Mouse (Mus musculus): ENCODE measurements around the gene Macc1. TPM values are rescaled to one million over a fixed set of nuclear protein-coding genes. Genes with fewer than 3 reads are reported as not detected.

The Macc1 gene
- polyA plus RNA-seq, 1 experiment from 2014 or later: 0.05 TPM

GRCm38 (mm10) chr12:119426887-119427204 is 112.8 kb downstream of the Macc1 start:
- WGBS: 53% methylated on average over 1 of the region's 1 CpGs
- Histone ChIP-seq H3K27ac (ENCODE audit: low read length) (no peak overlapping the region), H3K27me3 (ENCODE audit: control insufficient read depth, insufficient read depth, low read depth, low read length) (no peaks in the 10 kb centered on the region), H3K9ac (ENCODE audit: low read depth, low read length) (no peak overlapping the region), H3K36me3 (ENCODE audit: control insufficient read depth, insufficient read depth, low read length) (no peaks in the 10 kb centered on the region), H3K4me1 (ENCODE audit: control insufficient read depth, insufficient read depth, low read length) (no peaks in the 10 kb centered on the region), H3K9me3 (replicated peaks; ENCODE audit: control insufficient read depth, low read length, poor library complexity, severe bottlenecking) (no peaks in the 10 kb centered on the region), H3K4me2 (ENCODE audit: low read length) (no peak overlapping the region), H3K4me3 (ENCODE audit: low read depth, low read length) (no peak overlapping the region)
- peak; percentile 80 for ATAC-seq

DNA sequence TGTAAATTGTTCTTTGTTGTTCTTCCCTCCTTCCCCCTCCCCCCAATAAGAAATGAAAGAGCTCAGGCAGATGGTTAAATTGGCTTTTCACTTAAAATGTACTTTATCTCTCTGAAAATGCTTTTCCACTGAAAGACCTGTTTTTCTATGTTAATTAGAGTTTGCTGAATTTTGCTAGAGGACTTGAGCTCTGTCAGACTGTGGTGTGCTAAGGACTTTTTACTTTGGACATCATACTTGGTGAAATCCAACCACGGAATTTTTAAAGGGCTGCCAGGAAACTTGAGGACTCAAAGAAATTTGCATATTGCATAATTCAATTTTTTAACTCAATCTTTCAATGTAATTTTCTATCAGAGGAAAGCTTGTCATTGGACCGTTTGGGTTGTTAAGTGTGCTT is 126.7 kb downstream of the Macc1 start:
- Histone ChIP-seq H3K4me3 (ENCODE audit: low read depth, low read length) (no peak overlapping the region), H3K27ac (ENCODE audit: low read length) (no peak overlapping the region), H3K9me3 (replicated peaks; ENCODE audit: control insufficient read depth, low read length, poor library complexity, severe bottlenecking) (no peaks in the 10 kb centered on the region), H3K27me3 (ENCODE audit: control insufficient read depth, insufficient read depth, low read depth, low read length) (no peaks in the 10 kb centered on the region), H3K36me3 (ENCODE audit: control insufficient read depth, insufficient read depth, low read length) (no peaks in the 10 kb centered on the region), H3K4me2 (ENCODE audit: low read length) (no peak overlapping the region), H3K9ac (ENCODE audit: low read depth, low read length) (no peak overlapping the region), H3K4me1 (ENCODE audit: control insufficient read depth, insufficient read depth, low read length) (no peaks in the 10 kb centered on the region)
- no peak for ATAC-seq
- 80% methylated on average over 2 of the region's 2 CpGs for WGBS

DNA sequence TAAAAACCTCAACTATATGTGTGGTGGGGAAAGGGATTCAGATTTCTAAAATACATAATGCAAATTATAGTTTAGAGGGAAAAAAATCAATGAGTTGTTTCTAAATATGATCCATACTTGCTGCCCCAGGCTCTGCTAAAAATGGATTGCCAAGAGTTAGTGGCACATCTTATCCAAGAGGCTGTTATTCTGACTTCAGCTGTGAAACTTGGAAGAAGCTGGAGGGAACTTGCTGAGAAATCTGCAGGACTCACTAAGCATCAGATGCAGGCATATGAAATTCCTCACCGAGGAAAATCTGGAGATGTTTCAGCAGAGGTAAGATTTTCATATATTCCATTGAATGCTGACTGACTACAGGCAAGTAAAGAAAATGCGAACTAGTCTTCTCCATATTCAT is 136.0 kb downstream of the Macc1 start:
- H3K4me2 ChIP-seq (ENCODE audit: low read length): no peak overlapping the region
- WGBS: 85% methylated on average over 2 of the region's 2 CpGs

DNA sequence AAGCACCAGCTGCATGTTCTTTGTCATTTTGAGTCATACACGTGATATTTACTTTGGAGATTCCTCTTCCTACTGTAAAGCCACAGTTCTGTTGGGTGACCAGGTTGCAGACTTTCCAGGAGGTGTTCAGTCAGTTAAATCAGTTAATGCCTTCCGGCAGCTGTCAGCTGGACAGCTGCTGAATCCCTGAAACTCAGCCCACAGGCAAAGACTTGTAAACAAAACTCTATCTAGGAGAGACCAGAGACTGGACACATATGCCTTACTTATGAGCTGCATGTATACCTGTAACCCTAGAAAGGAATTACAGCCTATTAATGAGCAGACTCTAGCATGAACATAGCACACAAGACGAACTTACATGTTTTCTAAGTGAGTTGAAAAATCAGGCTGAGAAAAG is 137.2 kb downstream of the Macc1 start:
- no peaks in the 10 kb centered on the region for H3K36me3 ChIP-seq (ENCODE audit: control insufficient read depth, insufficient read depth, low read length)
- no peak overlapping the region for H3K4me2 ChIP-seq (ENCODE audit: low read length)
- H3K9ac ChIP-seq (ENCODE audit: low read depth, low read length): no peak overlapping the region
- no peak overlapping the region for H3K27ac ChIP-seq (ENCODE audit: low read length)
- H3K9me3 ChIP-seq (replicated peaks; ENCODE audit: control insufficient read depth, low read length, poor library complexity, severe bottlenecking): no peaks in the 10 kb centered on the region
- WGBS: 76% methylated on average over 3 of the region's 3 CpGs
- no peaks in the 10 kb centered on the region for H3K27me3 ChIP-seq (ENCODE audit: control insufficient read depth, insufficient read depth, low read depth, low read length)
- no peak for ATAC-seq
- no peak overlapping the region for H3K4me3 ChIP-seq (ENCODE audit: low read depth, low read length)
- H3K4me1 ChIP-seq (ENCODE audit: control insufficient read depth, insufficient read depth, low read length): no peaks in the 10 kb centered on the region

More for the DNA sequence above, 136.0 kb downstream of the Macc1 start:
- H3K9me3 ChIP-seq (replicated peaks; ENCODE audit: control insufficient read depth, low read length, poor library complexity, severe bottlenecking): no peaks in the 10 kb centered on the region
- H3K9ac ChIP-seq (ENCODE audit: low read depth, low read length): no peak overlapping the region
- no peak for ATAC-seq
- H3K4me3 ChIP-seq (ENCODE audit: low read depth, low read length): no peak overlapping the region
- no peaks in the 10 kb centered on the region for H3K27me3 ChIP-seq (ENCODE audit: control insufficient read depth, insufficient read depth, low read depth, low read length)
- no peaks in the 10 kb centered on the region for H3K4me1 ChIP-seq (ENCODE audit: control insufficient read depth, insufficient read depth, low read length)
- H3K36me3 ChIP-seq (ENCODE audit: control insufficient read depth, insufficient read depth, low read length): no peaks in the 10 kb centered on the region
- H3K27ac ChIP-seq (ENCODE audit: low read length): no peak overlapping the region

GRCm38 (mm10) chr12:119454076-119454475 is 140.0 kb downstream of the Macc1 start:
- 29% methylated on average over 1 of the region's 1 CpGs for WGBS
- Histone ChIP-seq H3K27ac (ENCODE audit: low read length) (no peak overlapping the region), H3K4me2 (ENCODE audit: low read length) (no peak overlapping the region), H3K9me3 (replicated peaks; ENCODE audit: control insufficient read depth, low read length, poor library complexity, severe bottlenecking) (no peaks in the 10 kb centered on the region), H3K4me3 (ENCODE audit: low read depth, low read length) (no peak overlapping the region), H3K27me3 (ENCODE audit: control insufficient read depth, insufficient read depth, low read depth, low read length) (no peaks in the 10 kb centered on the region), H3K36me3 (ENCODE audit: control insufficient read depth, insufficient read depth, low read length) (no peaks in the 10 kb centered on the region), H3K4me1 (ENCODE audit: control insufficient read depth, insufficient read depth, low read length) (no peaks in the 10 kb centered on the region), H3K9ac (ENCODE audit: low read depth, low read length) (no peak overlapping the region)
- no peak for ATAC-seq

DNA sequence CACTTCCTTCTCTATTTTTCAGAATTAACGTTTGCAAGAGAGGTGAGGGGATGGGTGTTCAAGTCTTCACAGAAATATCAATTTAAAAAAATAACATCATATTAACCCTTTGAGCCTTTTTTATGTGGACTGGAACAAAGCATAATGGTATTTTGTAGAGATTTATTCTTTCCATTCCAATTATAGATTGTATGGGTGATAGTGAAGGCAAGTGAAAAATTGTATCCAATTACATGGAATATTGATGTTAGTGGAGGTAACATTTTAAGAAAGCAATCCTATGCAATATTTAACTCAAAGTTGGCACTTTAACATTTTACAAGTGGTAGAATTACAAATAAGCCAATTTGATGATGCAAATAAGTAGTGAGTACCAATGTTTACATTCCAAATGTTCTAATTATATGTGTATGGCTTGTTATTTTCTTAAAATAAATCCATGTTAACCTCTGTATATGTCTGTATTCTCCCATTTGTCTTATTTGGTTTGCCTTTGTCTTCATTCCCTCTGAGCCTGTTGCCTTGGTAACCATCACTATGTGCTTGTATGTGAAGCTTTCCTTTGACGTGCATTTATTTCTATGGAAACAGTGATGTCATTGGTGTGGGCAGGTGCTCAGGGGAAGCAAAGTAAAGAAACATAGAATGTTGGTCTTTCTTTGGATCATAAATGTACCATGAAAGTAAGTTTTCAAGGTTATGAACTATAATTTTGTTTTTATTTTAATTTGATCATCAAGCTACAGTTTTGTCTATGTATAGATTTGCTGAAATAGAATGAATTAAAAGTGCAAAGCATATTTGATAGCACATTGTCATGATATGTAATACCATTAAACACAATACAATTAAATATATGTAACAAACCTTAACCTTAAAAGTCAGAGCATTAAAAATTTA is 150.2 kb downstream of the Macc1 start:
- H3K4me3 ChIP-seq (ENCODE audit: low read depth, low read length): no peak overlapping the region
- no peaks in the 10 kb centered on the region for H3K9me3 ChIP-seq (replicated peaks; ENCODE audit: control insufficient read depth, low read length, poor library complexity, severe bottlenecking)
- no peak overlapping the region for H3K27ac ChIP-seq (ENCODE audit: low read length)
- 36% methylated on average over 2 of the region's 2 CpGs for WGBS
- no peaks in the 10 kb centered on the region for H3K36me3 ChIP-seq (ENCODE audit: control insufficient read depth, insufficient read depth, low read length)
- no peak overlapping the region for H3K9ac ChIP-seq (ENCODE audit: low read depth, low read length)
- H3K4me1 ChIP-seq (ENCODE audit: control insufficient read depth, insufficient read depth, low read length): 0 out of 2 replicates have a peak, but pooled peaks cover 2% of the 10 kb centered on the region
- ATAC-seq: peak; percentile 98
- H3K4me2 ChIP-seq (ENCODE audit: low read length): no peak overlapping the region
- H3K27me3 ChIP-seq (ENCODE audit: control insufficient read depth, insufficient read depth, low read depth, low read length): no peaks in the 10 kb centered on the region

- Histone ChIP-seq H3K27me3 (ENCODE audit: control insufficient read depth, insufficient read depth, low read depth, low read length) (no peaks in the 10 kb centered on the region), H3K9me3 (replicated peaks; ENCODE audit: control insufficient read depth, low read length, poor library complexity, severe bottlenecking) (no peaks in the 10 kb centered on the region), H3K27ac (ENCODE audit: low read length) (no peak overlapping the region), H3K4me1 (ENCODE audit: control insufficient read depth, insufficient read depth, low read length) (0 out of 2 replicates have a peak, but pooled peaks cover 2% of the 10 kb centered on the region), H3K36me3 (ENCODE audit: control insufficient read depth, insufficient read depth, low read length) (no peaks in the 10 kb centered on the region), H3K4me3 (ENCODE audit: low read depth, low read length) (no peak overlapping the region), H3K4me2 (ENCODE audit: low read length) (no peak overlapping the region), H3K9ac (ENCODE audit: low read depth, low read length) (no peak overlapping the region)
- 44% methylated on average over 1 of the region's 1 CpGs for WGBS
- ATAC-seq: peak; percentile 59
Observed at GRCm38 (mm10) chr12:119464940-119465245, 150.8 kb downstream of the Macc1 start.

DNA sequence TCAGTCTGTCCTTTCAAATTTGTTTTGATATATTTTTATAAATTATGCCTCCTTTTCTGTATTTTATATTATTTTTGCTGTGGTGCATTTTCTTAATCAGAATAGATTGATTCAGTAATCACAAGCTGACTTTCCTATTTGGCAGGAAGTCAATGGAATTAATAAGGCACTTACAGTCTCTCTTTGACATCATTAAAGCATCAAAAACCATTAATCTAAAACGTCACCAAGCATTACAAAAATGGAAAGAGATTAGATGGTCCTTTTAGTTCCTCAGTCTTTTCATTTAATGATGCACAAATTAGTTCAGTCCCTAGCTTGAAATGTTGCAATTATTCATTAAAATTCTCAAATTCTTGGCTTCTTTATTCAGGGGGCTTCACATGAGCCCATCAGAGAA is 153.6 kb downstream of the Macc1 start:
- H3K27me3 ChIP-seq (ENCODE audit: control insufficient read depth, insufficient read depth, low read depth, low read length): no peaks in the 10 kb centered on the region
- no peak overlapping the region for H3K4me2 ChIP-seq (ENCODE audit: low read length)
- 0 out of 2 replicates have a peak, but pooled peaks cover 2% of the 10 kb centered on the region for H3K4me1 ChIP-seq (ENCODE audit: control insufficient read depth, insufficient read depth, low read length)
- H3K9ac ChIP-seq (ENCODE audit: low read depth, low read length): no peak overlapping the region
- 24% methylated on average over 1 of the region's 1 CpGs for WGBS
- no peaks in the 10 kb centered on the region for H3K36me3 ChIP-seq (ENCODE audit: control insufficient read depth, insufficient read depth, low read length)
- no peak overlapping the region for H3K27ac ChIP-seq (ENCODE audit: low read length)
- no peak overlapping the region for H3K4me3 ChIP-seq (ENCODE audit: low read depth, low read length)
- no peak for ATAC-seq
- no peaks in the 10 kb centered on the region for H3K9me3 ChIP-seq (replicated peaks; ENCODE audit: control insufficient read depth, low read length, poor library complexity, severe bottlenecking)

DNA sequence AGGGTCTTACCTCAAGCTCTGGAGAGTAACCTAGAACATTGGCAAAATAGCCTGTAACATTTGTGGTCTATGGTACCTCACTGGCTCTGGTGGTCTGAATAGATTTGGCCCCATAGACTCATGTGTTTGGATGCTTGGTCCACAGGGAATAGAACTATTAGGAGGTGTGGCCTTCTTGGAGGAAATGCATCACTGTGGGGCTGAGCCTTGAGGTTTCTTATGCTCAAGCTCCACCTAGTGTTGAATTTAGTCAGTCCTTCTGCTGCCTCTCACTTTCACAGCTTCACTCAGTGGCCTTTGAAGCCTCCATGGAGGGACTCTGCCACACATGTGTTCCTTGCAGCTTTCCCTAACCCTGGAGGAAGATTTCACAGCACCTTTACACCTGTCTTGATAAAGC is 156.2 kb downstream of the Macc1 start:
- no peaks in the 10 kb centered on the region for H3K4me1 ChIP-seq (ENCODE audit: control insufficient read depth, insufficient read depth, low read length)
- no peak overlapping the region for H3K4me3 ChIP-seq (ENCODE audit: low read depth, low read length)
- H3K9me3 ChIP-seq (replicated peaks; ENCODE audit: control insufficient read depth, low read length, poor library complexity, severe bottlenecking): no peaks in the 10 kb centered on the region
- H3K36me3 ChIP-seq (ENCODE audit: control insufficient read depth, insufficient read depth, low read length): no peaks in the 10 kb centered on the region
- H3K9ac ChIP-seq (ENCODE audit: low read depth, low read length): no peak overlapping the region
- no peak overlapping the region for H3K4me2 ChIP-seq (ENCODE audit: low read length)
- no peak overlapping the region for H3K27ac ChIP-seq (ENCODE audit: low read length)
- ATAC-seq: no peak
- H3K27me3 ChIP-seq (ENCODE audit: control insufficient read depth, insufficient read depth, low read depth, low read length): no peaks in the 10 kb centered on the region

Data from midbrain, embryonic 16.5 days (tissue).